Mouse (Mus musculus): ENCODE results near the gene Nwd1. TPM values are rescaled to one million over a fixed set of nuclear protein-coding genes. Genes with fewer than 3 reads are reported as not detected.

Nwd1 gene
- 0.09 and 0.10 TPM in 2 replicates for polyA plus RNA-seq (2015; fragmentation: Nextera tagmentation; extraction: Ambion mirVana)

GRCm38 (mm10) chr8:72646060-72646767 is at the start of gene Nwd1:
Gene Nwd1, plus strand, starts transcription at chr8:72646711.
- 56% methylated on average over 11 of the region's 11 CpGs for WGBS

GRCm38 (mm10) chr8:72642885-72643284 is 3.6 kb upstream of the Nwd1 start:
- no peak overlapping the region for H3K27ac ChIP-seq (ENCODE audit: low read length)
- no peak overlapping the region for H3K4me3 ChIP-seq (ENCODE audit: low read length)
- no peak overlapping the region for H3K4me2 ChIP-seq (replicated peaks; ENCODE audit: low read depth, low read length)
- WGBS: 96% methylated on average over 1 of the region's 1 CpGs
- no peak overlapping the region for H3K9ac ChIP-seq (replicated peaks; ENCODE audit: low read length)
- H3K36me3 ChIP-seq (ENCODE audit: insufficient read depth, low read length): no peaks in the 10 kb centered on the region
- 0 out of 2 replicates have a peak, but pooled peaks cover 4% of the 10 kb centered on the region for H3K9me3 ChIP-seq (ENCODE audit: low read length)
- H3K4me1 ChIP-seq (ENCODE audit: insufficient read depth, low read length): no peaks in the 10 kb centered on the region
- no peaks in the 10 kb centered on the region for H3K27me3 ChIP-seq (ENCODE audit: insufficient read depth, low read length)
- ATAC-seq (ENCODE audit: low FRiP score, low TSS enrichment): peak; percentile 51; the same call in 1 of the 2 replicates

More at GRCm38 (mm10) chr8:72646060-72646767, at the start of gene Nwd1:
- H3K27ac ChIP-seq (ENCODE audit: low read length): no peak within 1 kb of the TSS
- H3K9ac ChIP-seq (replicated peaks; ENCODE audit: low read length): no peak within 1 kb of the TSS
- H3K4me2 ChIP-seq (replicated peaks; ENCODE audit: low read depth, low read length): no peak within 1 kb of the TSS
- no peaks in the 10 kb centered on the region for H3K27me3 ChIP-seq (ENCODE audit: insufficient read depth, low read length)
- H3K9me3 ChIP-seq (ENCODE audit: low read length): 0 out of 2 replicates have a peak, but pooled peaks cover 4% of the 10 kb centered on the region
- H3K4me3 ChIP-seq (ENCODE audit: low read length): no peak within 1 kb of the TSS
- no peaks in the 10 kb centered on the region for H3K36me3 ChIP-seq (ENCODE audit: insufficient read depth, low read length)
- H3K4me1 ChIP-seq (ENCODE audit: insufficient read depth, low read length): no peaks in the 10 kb centered on the region
- peak; percentile 19; the same call in 1 of the 2 replicates for ATAC-seq (ENCODE audit: low FRiP score, low TSS enrichment)

- H3K4me3 ChIP-seq (ENCODE audit: low read length): no peak overlapping the region
- 61% methylated on average over 4 of the region's 4 CpGs for WGBS
- no peak overlapping the region for H3K4me2 ChIP-seq (replicated peaks; ENCODE audit: low read depth, low read length)
- 0 out of 2 replicates have a peak, but pooled peaks cover 4% of the 10 kb centered on the region for H3K9me3 ChIP-seq (ENCODE audit: low read length)
- no peak overlapping the region for H3K9ac ChIP-seq (replicated peaks; ENCODE audit: low read length)
- H3K27ac ChIP-seq (ENCODE audit: low read length): no peak overlapping the region
- no peaks in the 10 kb centered on the region for H3K36me3 ChIP-seq (ENCODE audit: insufficient read depth, low read length)
- ATAC-seq (ENCODE audit: low FRiP score, low TSS enrichment): no peak
- H3K27me3 ChIP-seq (ENCODE audit: insufficient read depth, low read length): no peaks in the 10 kb centered on the region
- H3K4me1 ChIP-seq (ENCODE audit: insufficient read depth, low read length): no peaks in the 10 kb centered on the region
These were observed 1.9 kb upstream of the Nwd1 start for GRCm38 (mm10) chr8:72644601-72645000.

GRCm38 (mm10) chr8:72646768-72647143 is 245 bp downstream of the Nwd1 start:
- H3K9me3 ChIP-seq (ENCODE audit: low read length): 0 out of 2 replicates have a peak, but pooled peaks cover 4% of the 10 kb centered on the region
- no peaks in the 10 kb centered on the region for H3K36me3 ChIP-seq (ENCODE audit: insufficient read depth, low read length)
- H3K4me1 ChIP-seq (ENCODE audit: insufficient read depth, low read length): no peaks in the 10 kb centered on the region
- 79% methylated on average over 5 of the region's 5 CpGs for WGBS
- no peak overlapping the region for H3K9ac ChIP-seq (replicated peaks; ENCODE audit: low read length)
- no peak overlapping the region for H3K27ac ChIP-seq (ENCODE audit: low read length)
- no peak overlapping the region for H3K4me3 ChIP-seq (ENCODE audit: low read length)
- no peak for ATAC-seq (ENCODE audit: low FRiP score, low TSS enrichment)
- H3K4me2 ChIP-seq (replicated peaks; ENCODE audit: low read depth, low read length): no peak overlapping the region
- no peaks in the 10 kb centered on the region for H3K27me3 ChIP-seq (ENCODE audit: insufficient read depth, low read length)

GRCm38 (mm10) chr8:72650697-72651096 is 4.2 kb downstream of the Nwd1 start:
- Histone ChIP-seq H3K4me1 (ENCODE audit: insufficient read depth, low read length) (peaks cover 8% of the 10 kb centered on the region), H3K27me3 (ENCODE audit: insufficient read depth, low read length) (no peaks in the 10 kb centered on the region), H3K36me3 (ENCODE audit: insufficient read depth, low read length) (no peaks in the 10 kb centered on the region), H3K9me3 (ENCODE audit: low read length) (no peaks in the 10 kb centered on the region), H3K4me3 (ENCODE audit: low read length) (no peak overlapping the region), H3K9ac (replicated peaks; ENCODE audit: low read length) (no peak overlapping the region), H3K27ac (ENCODE audit: low read length) (no peak overlapping the region), H3K4me2 (replicated peaks; ENCODE audit: low read depth, low read length) (no peak overlapping the region)
- ATAC-seq (ENCODE audit: low FRiP score, low TSS enrichment): no peak
- 90% methylated on average over 2 of the region's 2 CpGs for WGBS

GRCm38 (mm10) chr8:72654565-72655521 is 8.3 kb downstream of the Nwd1 start:
- whole genome bisulfite sequencing: 23% methylated on average over 13 of the region's 13 CpGs
- no peak overlapping the region for H3K4me2 ChIP-seq (replicated peaks; ENCODE audit: low read depth, low read length)

GRCm38 (mm10) chr8:72655522-72655912 is 9.0 kb downstream of the Nwd1 start:
- H3K4me2 ChIP-seq (replicated peaks; ENCODE audit: low read depth, low read length): no peak overlapping the region
- WGBS: 63% methylated on average over 3 of the region's 3 CpGs
- no peak overlapping the region for H3K9ac ChIP-seq (replicated peaks; ENCODE audit: low read length)
- H3K9me3 ChIP-seq (ENCODE audit: low read length): no peaks in the 10 kb centered on the region
- H3K36me3 ChIP-seq (ENCODE audit: insufficient read depth, low read length): no peaks in the 10 kb centered on the region
- H3K27me3 ChIP-seq (ENCODE audit: insufficient read depth, low read length): no peaks in the 10 kb centered on the region
- peaks cover 10% of the 10 kb centered on the region for H3K4me1 ChIP-seq (ENCODE audit: insufficient read depth, low read length)
- no peak overlapping the region for H3K27ac ChIP-seq (ENCODE audit: low read length)
- peak; percentile 28; the same call in 1 of the 2 replicates for ATAC-seq (ENCODE audit: low FRiP score, low TSS enrichment)
- no peak overlapping the region for H3K4me3 ChIP-seq (ENCODE audit: low read length)

More at GRCm38 (mm10) chr8:72654565-72655521, 8.3 kb downstream of the Nwd1 start:
- H3K9ac ChIP-seq (replicated peaks; ENCODE audit: low read length): no peak overlapping the region
- H3K27ac ChIP-seq (ENCODE audit: low read length): no peak overlapping the region
- H3K9me3 ChIP-seq (ENCODE audit: low read length): no peaks in the 10 kb centered on the region
- no peak overlapping the region for H3K4me3 ChIP-seq (ENCODE audit: low read length)
- peak; percentile 72; the same call in 1 of the 2 replicates for ATAC-seq (ENCODE audit: low FRiP score, low TSS enrichment)
- H3K4me1 ChIP-seq (ENCODE audit: insufficient read depth, low read length): peaks cover 10% of the 10 kb centered on the region
- no peaks in the 10 kb centered on the region for H3K27me3 ChIP-seq (ENCODE audit: insufficient read depth, low read length)
- no peaks in the 10 kb centered on the region for H3K36me3 ChIP-seq (ENCODE audit: insufficient read depth, low read length)

GRCm38 (mm10) chr8:72659967-72660366 is 13.5 kb downstream of the Nwd1 start:
- Histone ChIP-seq H3K27ac (ENCODE audit: low read length) (no peak overlapping the region), H3K4me1 (ENCODE audit: insufficient read depth, low read length) (peaks cover 9% of the 10 kb centered on the region), H3K4me2 (replicated peaks; ENCODE audit: low read depth, low read length) (no peak overlapping the region), H3K27me3 (ENCODE audit: insufficient read depth, low read length) (no peaks in the 10 kb centered on the region), H3K36me3 (ENCODE audit: insufficient read depth, low read length) (no peaks in the 10 kb centered on the region), H3K4me3 (ENCODE audit: low read length) (no peak overlapping the region), H3K9ac (replicated peaks; ENCODE audit: low read length) (no peak overlapping the region), H3K9me3 (ENCODE audit: low read length) (no peaks in the 10 kb centered on the region)
- WGBS: 92% methylated on average over 2 of the region's 2 CpGs
- ATAC-seq (ENCODE audit: low FRiP score, low TSS enrichment): no peak

- Histone ChIP-seq H3K9me3 (ENCODE audit: low read length) (no peaks in the 10 kb centered on the region), H3K27me3 (ENCODE audit: insufficient read depth, low read length) (no peaks in the 10 kb centered on the region), H3K4me2 (replicated peaks; ENCODE audit: low read depth, low read length) (no peak overlapping the region), H3K9ac (replicated peaks; ENCODE audit: low read length) (no peak overlapping the region), H3K36me3 (ENCODE audit: insufficient read depth, low read length) (no peaks in the 10 kb centered on the region), H3K4me1 (ENCODE audit: insufficient read depth, low read length) (no peaks in the 10 kb centered on the region), H3K4me3 (ENCODE audit: low read length) (no peak overlapping the region), H3K27ac (ENCODE audit: low read length) (no peak overlapping the region)
- 73% methylated on average over 3 of the region's 3 CpGs for WGBS
- no peak for ATAC-seq (ENCODE audit: low FRiP score, low TSS enrichment)
These were observed 17.7 kb downstream of the Nwd1 start for GRCm38 (mm10) chr8:72664107-72664652.
